Mouse (Mus musculus): ENCODE results near the gene Slc40a1. TPM values are rescaled to one million over a fixed set of nuclear protein-coding genes. Genes with fewer than 3 reads are reported as not detected.

Slc40a1 gene
- total and polyA plus RNA-seq, 3 experiments, result not detected

GRCm38 (mm10) chr1:45876450-45877198 is 49.7 kb downstream of the Slc40a1 start:
- H3K36me3 ChIP-seq (replicated peaks in 1 of 2; ENCODE audit: control insufficient read depth in 1 of 2, insufficient read depth in 1 of 2, low read length in 1 of 2), result no peaks in the 10 kb centered on the region
- no peaks in the 10 kb centered on the region for H3K79me2 ChIP-seq (replicated peaks; ENCODE audit: control insufficient read depth, extremely low read depth, insufficient read depth, poor library complexity, severe bottlenecking)
- H3K9ac ChIP-seq (ENCODE audit: insufficient read depth, low read depth), result no peak overlapping the region
- H3K4me2 ChIP-seq (ENCODE audit: insufficient read depth, low read depth, poor library complexity, severe bottlenecking), result no peak overlapping the region
- H3K4me1 ChIP-seq (ENCODE audit: control insufficient read depth in 1 of 2, insufficient read depth in 2 of 2), result peaks cover 0 to 23% of the 10 kb centered on the region in 2 experiments; a peak in 2 of 4 replicates
- dilution Hi-C loops (cut with MboI; ENCODE audit: extremely low pct_ligation_motif_present, extremely low pct_unique_long_range_greater_than_20kb, low sequenced_read_pairs) (no loop called here), in situ Hi-C loops (cut with MboI; ENCODE audit: low pct_ligation_motif_present, low pct_unique_long_range_greater_than_20kb, low sequenced_read_pairs) (no loop called here)
- H3K9me3 ChIP-seq (replicated peaks; ENCODE audit: low read length), result no peaks in the 10 kb centered on the region
- TF ChIP-seq SMC3 (IDR thresholded peaks at IDR 0.05; ENCODE audit: low read depth, low read length) (no peak), RCOR1 (conservative IDR thresholded peaks at IDR 0.05; ENCODE audit: low read depth, low read length) (no peak), NRF1 (IDR thresholded peaks at IDR 0.05; ENCODE audit: low read depth, low read length) (no peak), USF1 (IDR thresholded peaks at IDR 0.05; ENCODE audit: low read depth, low read length) (no peak), SIN3A (IDR thresholded peaks at IDR 0.05; ENCODE audit: low read length) (no peak), NELFE (IDR thresholded peaks at IDR 0.05; ENCODE audit: low read depth, low read length) (no peak), ZNF384 (IDR thresholded peaks at IDR 0.05; ENCODE audit: low read depth, low read length) (no peak), JUN (IDR thresholded peaks at IDR 0.05; ENCODE audit: insufficient read depth, low read depth, low read length) (no peak), ZC3H11A (IDR thresholded peaks at IDR 0.05; ENCODE audit: low read depth, low read length) (no peak), CTCF (conservative IDR thresholded peaks at IDR 0.05 in 1 of 2, IDR thresholded peaks at IDR 0.05 in 1 of 2; ENCODE audit: low read depth in 2 of 2, low read length in 2 of 2) (no peak), MAZ (IDR thresholded peaks at IDR 0.05; ENCODE audit: low read depth, low read length) (no peak), CHD1 (IDR thresholded peaks at IDR 0.05; ENCODE audit: low read depth, low read length) (no peak)
- H3K27me3 ChIP-seq (replicated peaks), result no peaks in the 10 kb centered on the region
- no peak overlapping the region for H3K27ac ChIP-seq (ENCODE audit: insufficient read depth, low read depth)
- H3K4me3 ChIP-seq (replicated peaks in 1 of 3; ENCODE audit: low read depth in 2 of 3, low read length in 2 of 3, poor library complexity in 1 of 3), result no peak overlapping the region
- DNase-seq (ENCODE audit: extremely low read depth), result no peak

GRCm38 (mm10) chr1:45875640-45876039 is 50.7 kb downstream of the Slc40a1 start:
- in situ Hi-C loops (cut with MboI; ENCODE audit: low pct_ligation_motif_present, low pct_unique_long_range_greater_than_20kb, low sequenced_read_pairs), result no loop called here
- no peak overlapping the region for H3K27ac ChIP-seq (ENCODE audit: insufficient read depth, low read depth)
- H3K4me2 ChIP-seq (ENCODE audit: insufficient read depth, low read depth, poor library complexity, severe bottlenecking), result no peak overlapping the region
- peaks cover 0 to 15% of the 10 kb centered on the region in 2 experiments; a peak in 2 of 4 replicates for H3K4me1 ChIP-seq (ENCODE audit: control insufficient read depth in 1 of 2, insufficient read depth in 2 of 2)
- dilution Hi-C loops (cut with MboI; ENCODE audit: extremely low pct_ligation_motif_present, extremely low pct_unique_long_range_greater_than_20kb, low sequenced_read_pairs), result no loop called here
- H3K4me3 ChIP-seq (replicated peaks in 1 of 3; ENCODE audit: low read depth in 2 of 3, low read length in 2 of 3, poor library complexity in 1 of 3), result no peak overlapping the region
- H3K36me3 ChIP-seq (replicated peaks in 1 of 2; ENCODE audit: control insufficient read depth in 1 of 2, insufficient read depth in 1 of 2, low read length in 1 of 2), result no peaks in the 10 kb centered on the region
- no peak overlapping the region for H3K9ac ChIP-seq (ENCODE audit: insufficient read depth, low read depth)
- DNase-seq (ENCODE audit: extremely low read depth), result no peak
- no peaks in the 10 kb centered on the region for H3K9me3 ChIP-seq (replicated peaks; ENCODE audit: low read length)
- no peaks in the 10 kb centered on the region for H3K27me3 ChIP-seq (replicated peaks)
- H3K79me2 ChIP-seq (replicated peaks; ENCODE audit: control insufficient read depth, extremely low read depth, insufficient read depth, poor library complexity, severe bottlenecking), result no peaks in the 10 kb centered on the region
- TF ChIP-seq POLR2A (IDR thresholded peaks at IDR 0.05; ENCODE audit: low read depth, low read length) (no peak), MAX (IDR thresholded peaks at IDR 0.05; ENCODE audit: low read length) (no peak), RAD21 (IDR thresholded peaks at IDR 0.05; ENCODE audit: low read depth, low read length) (no peak), SIN3A (IDR thresholded peaks at IDR 0.05; ENCODE audit: low read length) (no peak), ZC3H11A (IDR thresholded peaks at IDR 0.05; ENCODE audit: low read depth, low read length) (no peak), TBP (conservative IDR thresholded peaks at IDR 0.05; ENCODE audit: low read depth, low read length) (no peak), JUND (conservative IDR thresholded peaks at IDR 0.05; ENCODE audit: low read depth, low read length) (no peak), MEF2A (IDR thresholded peaks at IDR 0.05; ENCODE audit: borderline replicate concordance, low read depth, low read length) (no peak), KAT2A (IDR thresholded peaks at IDR 0.05; ENCODE audit: insufficient replicate concordance, low read length) (no peak), IRF4 (IDR thresholded peaks at IDR 0.05; ENCODE audit: low read depth, low read length) (no peak), RCOR1 (conservative IDR thresholded peaks at IDR 0.05; ENCODE audit: low read depth, low read length) (no peak), BHLHE40 (IDR thresholded peaks at IDR 0.05; ENCODE audit: low read depth, low read length) (no peak), CHD2 (IDR thresholded peaks at IDR 0.05; ENCODE audit: low read length) (no peak)

Data from CH12.LX (cell line).